Mouse (Mus musculus) ES-E14 (cell line): ENCODE results near the gene Plxnd1.

Source experiments
- CHD2 ChIP-seq: IDR thresholded peaks from 2 replicates; pipeline ENCODE4 v1.6.1; 2014; ENCODE audit warnings: mild to moderate bottlenecking, low read depth, low read length, inconsistent platforms
- HCFC1 ChIP-seq: IDR thresholded peaks from 2 replicates; pipeline ENCODE4 v1.6.1; 2012; ENCODE audit warnings: low read length, inconsistent platforms, borderline replicate concordance; ENCODE audit not compliant: insufficient read depth
- MAFK ChIP-seq: IDR thresholded peaks from 2 replicates; pipeline ENCODE4 v1.6.1; 2014; ENCODE audit warnings: mild to moderate bottlenecking, low read depth, low read length, inconsistent platforms; ENCODE audit not compliant: insufficient read depth
- ZNF384 ChIP-seq: IDR thresholded peaks from 2 replicates; pipeline ENCODE4 v1.6.1; 2012; ENCODE audit warnings: low read depth, low read length, inconsistent platforms

DNA sequence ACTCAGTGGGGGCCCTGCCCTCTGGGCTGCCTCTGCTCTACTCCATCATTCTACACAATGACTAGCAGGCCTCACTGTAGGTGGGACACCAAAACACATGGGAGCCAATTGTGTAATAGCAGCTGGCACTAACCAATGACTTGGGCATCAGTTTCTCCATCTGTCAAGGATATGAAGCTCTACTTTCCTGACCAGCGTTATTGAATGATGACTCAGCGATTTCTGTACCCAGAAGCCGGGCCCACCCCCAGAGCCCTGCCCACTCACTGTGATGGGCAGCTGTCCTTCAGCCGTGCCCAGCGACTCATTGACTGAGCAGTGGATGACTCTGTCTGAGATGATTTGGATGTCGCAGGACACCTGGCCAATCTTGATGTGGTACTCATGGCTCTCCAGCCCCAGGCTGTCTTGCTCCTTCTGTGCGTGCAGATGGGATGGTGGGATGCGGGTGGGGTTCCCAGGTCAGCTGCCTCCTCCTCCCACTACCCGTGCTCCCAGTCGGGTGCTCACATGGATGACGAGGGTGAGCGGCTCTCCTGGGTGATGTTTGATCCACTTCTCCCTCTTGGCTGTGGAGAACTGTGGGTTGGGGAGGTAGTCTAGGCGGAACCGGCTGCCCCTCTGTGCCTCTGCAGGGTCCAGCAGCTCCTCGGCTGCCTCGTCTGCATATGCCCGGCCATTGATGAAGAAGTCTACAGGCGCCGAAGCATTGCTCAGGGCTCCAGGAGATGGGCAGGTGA, 28.4 kb downstream of the Plxnd1 start:
- peak; percentile 93 for TF ChIP-seq MAFK
- TF ChIP-seq ZNF384, result no peak
- TF ChIP-seq HCFC1, result no peak
- no peak for TF ChIP-seq CHD2
